Mouse (Mus musculus): Measurements from ENCODE around the gene Hivep3. TPM values are rescaled to one million over a fixed set of nuclear protein-coding genes. Genes with fewer than 3 reads are reported as not detected.

The Hivep3 gene
- total and polyA plus RNA-seq, 2 experiments, result 0.95 to 1.5 TPM

- H3K4me3 ChIP-seq (ENCODE audit: insufficient read depth, low read depth, low read length), result no peak overlapping the region
- no peaks in the 10 kb centered on the region for H3K4me1 ChIP-seq (ENCODE audit: control insufficient read depth, insufficient read depth, low read length)
- DNase-seq (ENCODE audit: extremely low read depth, low read depth, low spot score), result no peak
- TF ChIP-seq CTCF (IDR thresholded peaks at IDR 0.05; ENCODE audit: low read depth, low read length), result no peak
- H3K79me2 ChIP-seq (ENCODE audit: control insufficient read depth, insufficient read depth, low read length), result no peaks in the 10 kb centered on the region
- no peaks in the 10 kb centered on the region for H3K27me3 ChIP-seq (ENCODE audit: control insufficient read depth, insufficient read depth, low read length)
- no peaks in the 10 kb centered on the region for H3K36me3 ChIP-seq (ENCODE audit: control insufficient read depth, insufficient read depth, low read length)
- no peak overlapping the region for H3K9ac ChIP-seq (ENCODE audit: low read depth, low read length)
- WGBS, result 70% methylated on average over 3 of the region's 3 CpGs
- no peak overlapping the region for H3K27ac ChIP-seq (replicated peaks; ENCODE audit: insufficient read depth, low read depth, low read length)
Measured at GRCm38 (mm10) chr4:119946224-119946887, 212.8 kb downstream of the Hivep3 start.

DNA sequence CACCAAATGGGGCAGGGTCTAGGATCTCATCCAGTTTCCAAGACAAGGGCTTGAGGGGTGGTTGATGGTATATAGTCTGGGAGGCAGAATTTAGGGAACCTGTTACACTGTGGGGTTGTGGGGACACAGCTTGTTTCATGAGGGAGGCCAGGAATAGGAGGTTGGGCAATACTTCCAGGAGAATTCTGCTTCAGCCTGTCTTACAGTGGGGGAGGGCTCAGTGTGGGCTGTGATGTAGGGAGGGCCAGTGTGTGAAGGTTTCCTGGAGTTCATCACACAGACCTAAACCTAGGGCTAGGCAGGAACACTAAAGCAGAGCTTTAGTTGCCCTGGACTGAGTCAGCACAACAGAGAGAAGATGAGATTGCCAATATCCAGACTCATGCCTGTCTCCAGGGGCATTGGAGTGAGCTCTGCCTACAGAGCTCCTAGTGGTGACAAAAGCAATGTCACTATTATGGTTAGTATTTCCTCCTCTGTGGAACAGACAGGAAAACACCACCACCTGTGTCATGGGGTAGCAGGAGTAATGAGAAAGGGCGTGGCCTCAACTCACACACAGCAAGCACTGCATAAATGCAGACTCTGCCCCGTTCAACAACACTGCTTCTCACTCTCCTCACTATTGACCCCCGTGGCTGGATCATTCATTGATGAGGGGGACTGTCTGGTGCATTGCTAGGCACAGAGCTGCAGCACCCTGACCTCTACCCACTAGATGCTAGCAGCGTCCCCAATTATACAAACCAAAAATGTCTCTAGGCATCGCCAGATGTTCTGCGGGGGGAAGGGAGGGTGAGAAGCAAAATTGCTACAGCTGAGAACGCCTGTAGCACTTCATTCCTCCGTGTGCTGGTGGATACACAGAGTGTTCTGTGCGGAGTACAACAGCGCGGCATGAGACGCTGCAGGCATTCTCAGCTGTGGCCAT is 213.9 kb downstream of the Hivep3 start:
- Histone ChIP-seq H3K9ac (ENCODE audit: low read depth, low read length) (no peak overlapping the region), H3K27ac (replicated peaks; ENCODE audit: insufficient read depth, low read depth, low read length) (no peak overlapping the region), H3K4me1 (ENCODE audit: control insufficient read depth, insufficient read depth, low read length) (no peaks in the 10 kb centered on the region), H3K79me2 (ENCODE audit: control insufficient read depth, insufficient read depth, low read length) (no peaks in the 10 kb centered on the region), H3K4me3 (ENCODE audit: insufficient read depth, low read depth, low read length) (no peak overlapping the region), H3K27me3 (ENCODE audit: control insufficient read depth, insufficient read depth, low read length) (no peaks in the 10 kb centered on the region), H3K36me3 (ENCODE audit: control insufficient read depth, insufficient read depth, low read length) (no peaks in the 10 kb centered on the region)
- 73% methylated on average over 12 of the region's 12 CpGs for WGBS
- no peak for TF ChIP-seq CTCF (IDR thresholded peaks at IDR 0.05; ENCODE audit: low read depth, low read length)
- TF ChIP-seq POLR2A (IDR thresholded peaks at IDR 0.05; ENCODE audit: extremely low read depth, insufficient read depth, low read length), result no peak
- no peak for DNase-seq (ENCODE audit: extremely low read depth, low read depth, low spot score)

DNA sequence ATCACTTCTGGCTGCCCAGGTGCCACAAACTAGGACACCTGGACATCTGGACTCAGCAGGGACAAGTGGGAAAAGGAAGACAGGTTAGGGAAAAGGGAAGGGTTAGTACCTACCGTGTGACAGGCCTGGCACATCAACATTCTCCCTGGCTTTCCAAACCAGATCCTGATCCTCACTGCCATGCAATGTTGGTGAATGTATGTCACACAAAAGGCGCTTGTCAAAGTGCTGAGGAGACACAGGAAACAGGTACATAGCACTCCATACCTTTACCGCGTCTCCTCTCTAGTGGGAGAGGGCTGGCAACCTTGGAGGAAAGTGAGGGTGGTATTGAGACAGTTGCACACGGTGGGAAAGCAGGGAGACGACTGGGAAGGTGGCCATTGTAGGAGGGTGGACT is 214.8 kb downstream of the Hivep3 start:
- no peak for DNase-seq (ENCODE audit: extremely low read depth, low read depth, low spot score)
- H3K27ac ChIP-seq (replicated peaks; ENCODE audit: insufficient read depth, low read depth, low read length), result no peak overlapping the region
- H3K27me3 ChIP-seq (ENCODE audit: control insufficient read depth, insufficient read depth, low read length), result no peaks in the 10 kb centered on the region
- H3K9ac ChIP-seq (ENCODE audit: low read depth, low read length), result no peak overlapping the region
- H3K4me3 ChIP-seq (ENCODE audit: insufficient read depth, low read depth, low read length), result no peak overlapping the region
- H3K79me2 ChIP-seq (ENCODE audit: control insufficient read depth, insufficient read depth, low read length), result no peaks in the 10 kb centered on the region
- H3K4me1 ChIP-seq (ENCODE audit: control insufficient read depth, insufficient read depth, low read length), result no peaks in the 10 kb centered on the region
- TF ChIP-seq CTCF (IDR thresholded peaks at IDR 0.05; ENCODE audit: low read depth, low read length) (no peak), POLR2A (IDR thresholded peaks at IDR 0.05; ENCODE audit: extremely low read depth, insufficient read depth, low read length) (no peak)
- 81% methylated on average over 6 of the region's 6 CpGs for WGBS
- no peaks in the 10 kb centered on the region for H3K36me3 ChIP-seq (ENCODE audit: control insufficient read depth, insufficient read depth, low read length)

- Histone ChIP-seq H3K9ac (ENCODE audit: low read depth, low read length) (no peak overlapping the region), H3K4me3 (ENCODE audit: insufficient read depth, low read depth, low read length) (no peak overlapping the region), H3K4me1 (ENCODE audit: control insufficient read depth, insufficient read depth, low read length) (no peaks in the 10 kb centered on the region), H3K79me2 (ENCODE audit: control insufficient read depth, insufficient read depth, low read length) (no peaks in the 10 kb centered on the region), H3K36me3 (ENCODE audit: control insufficient read depth, insufficient read depth, low read length) (no peaks in the 10 kb centered on the region), H3K27me3 (ENCODE audit: control insufficient read depth, insufficient read depth, low read length) (no peaks in the 10 kb centered on the region), H3K27ac (replicated peaks; ENCODE audit: insufficient read depth, low read depth, low read length) (no peak overlapping the region)
- no peak for DNase-seq (ENCODE audit: extremely low read depth, low read depth, low spot score)
- 54% methylated on average over 12 of the region's 12 CpGs for WGBS
- TF ChIP-seq CTCF (IDR thresholded peaks at IDR 0.05; ENCODE audit: low read depth, low read length) (no peak), POLR2A (IDR thresholded peaks at IDR 0.05; ENCODE audit: extremely low read depth, insufficient read depth, low read length) (no peak)
Measured at GRCm38 (mm10) chr4:119948922-119949614, 215.5 kb downstream of the Hivep3 start.

DNA sequence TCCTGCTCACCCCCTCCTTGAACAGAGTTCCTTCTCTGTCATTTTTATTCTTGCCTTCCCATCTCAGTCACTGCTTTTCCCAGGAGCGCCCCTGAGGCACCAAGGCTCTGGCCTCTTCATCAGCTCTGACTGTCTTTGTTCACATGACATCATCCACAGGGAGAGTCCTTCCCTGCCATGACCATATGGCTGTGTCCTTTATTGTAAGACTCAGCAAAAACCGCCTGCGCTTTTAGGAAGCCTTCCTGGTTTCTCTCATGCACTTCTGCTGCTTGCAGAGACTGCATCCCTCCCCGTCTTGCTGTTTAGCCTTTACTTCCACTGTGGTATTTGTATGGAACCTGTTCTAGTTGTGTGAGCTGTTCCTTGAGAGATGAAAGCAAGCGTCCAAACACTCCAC is 216.6 kb downstream of the Hivep3 start:
- no peak overlapping the region for H3K9ac ChIP-seq (ENCODE audit: low read depth, low read length)
- H3K27me3 ChIP-seq (ENCODE audit: control insufficient read depth, insufficient read depth, low read length), result no peaks in the 10 kb centered on the region
- H3K27ac ChIP-seq (replicated peaks; ENCODE audit: insufficient read depth, low read depth, low read length), result no peak overlapping the region
- no peak overlapping the region for H3K4me3 ChIP-seq (ENCODE audit: insufficient read depth, low read depth, low read length)
- no peaks in the 10 kb centered on the region for H3K36me3 ChIP-seq (ENCODE audit: control insufficient read depth, insufficient read depth, low read length)
- no peak for DNase-seq (ENCODE audit: extremely low read depth, low read depth, low spot score)
- 87% methylated on average over 5 of the region's 5 CpGs for WGBS
- TF ChIP-seq POLR2A (IDR thresholded peaks at IDR 0.05; ENCODE audit: extremely low read depth, insufficient read depth, low read length), result no peak
- no peak for TF ChIP-seq CTCF (IDR thresholded peaks at IDR 0.05; ENCODE audit: low read depth, low read length)
- H3K79me2 ChIP-seq (ENCODE audit: control insufficient read depth, insufficient read depth, low read length), result no peaks in the 10 kb centered on the region
- H3K4me1 ChIP-seq (ENCODE audit: control insufficient read depth, insufficient read depth, low read length), result no peaks in the 10 kb centered on the region
